Mouse (Mus musculus) heart, embryonic 15.5 days (tissue): ENCODE measurements around the gene Acaca. TPM values are rescaled to one million over a fixed set of nuclear protein-coding genes. Genes with fewer than 3 reads are reported as not detected.

Experiments
- ATAC-seq: fragments of 200-750 bp; cut with Nextera tagmentation; replicated peaks from 2 replicates; pipeline ENCODE4 v1.8.0; 2017; ENCODE audit warnings: low read depth, moderate TSS enrichment; ENCODE audit not compliant: insufficient number of reproducible peaks, insufficient read depth, low FRiP score
- H3K27ac ChIP-seq: fragments of 300-500 bp; sonication (generic); 2 replicates; pipeline ENCODE4 v1.5.1; 2015; ENCODE audit warnings: mild to moderate bottlenecking, inconsistent platforms
- H3K27me3 ChIP-seq: fragments of 300-500 bp; sonication (generic); 2 replicates; pipeline ENCODE4 v1.6.1; 2015; ENCODE audit warnings: inconsistent platforms
- H3K36me3 ChIP-seq: fragments of 300-500 bp; sonication (generic); 2 replicates; pipeline ENCODE4 v1.6.1; 2015; ENCODE audit warnings: mild to moderate bottlenecking, inconsistent platforms
- H3K4me1 ChIP-seq: fragments of 300-500 bp; sonication (generic); replicated peaks from 2 replicates; pipeline ENCODE4 v1.6.1; 2015; ENCODE audit warnings: inconsistent platforms
- H3K4me2 ChIP-seq: fragments of 300-500 bp; sonication (generic); 2 replicates; pipeline ENCODE4 v1.6.1; 2015; ENCODE audit warnings: inconsistent platforms, mild to moderate bottlenecking, moderate library complexity
- H3K4me3 ChIP-seq: fragments of 300-500 bp; sonication (generic); 2 replicates; pipeline ENCODE4 v1.5.1; 2015; ENCODE audit warnings: mild to moderate bottlenecking, inconsistent platforms
- H3K9ac ChIP-seq: fragments of 300-500 bp; sonication (generic); 2 replicates; pipeline ENCODE4 v1.6.1; 2015; ENCODE audit warnings: mild to moderate bottlenecking, inconsistent platforms
- H3K9me3 ChIP-seq: fragments of 300-500 bp; sonication (generic); replicated peaks from 2 replicates; pipeline ENCODE4 v1.6.1; 2016; ENCODE audit warnings: inconsistent platforms
- WGBS: fragments of 180-500 bp; shearing (Covaris S2); methylation state at CpG from one replicate; pipeline ENCODE4 v1.1.7; 2015; ENCODE audit warnings: mixed read lengths; 5-methylcytosine and 5-hydroxymethylcytosine counted together
- polyA plus RNA-seq: library from polyadenylated mRNA; unstranded; fragments of >200 nt; fragmentation: Nextera tagmentation; extraction: Ambion mirVana; gene quantifications from 2 replicates; pipeline ENCODE4 v1.2.1, GENCODE M21; 2015

The Acaca gene
- polyA plus RNA-seq, 1 experiment from 2014 or later, result 5.9 TPM

GRCm38 (mm10) chr11:84181286-84181685 lies 51.8 kb downstream of the Acaca start:
- ATAC-seq, result no peak
- H3K27me3 ChIP-seq, result no peaks in the 10 kb centered on the region
- H3K9ac ChIP-seq, result no peak overlapping the region
- 71% methylated on average over 2 of the region's 2 CpGs for WGBS
- peaks cover 11% of the 10 kb centered on the region for H3K4me1 ChIP-seq
- H3K4me2 ChIP-seq, result peak overlapping the region; percentile 79
- no peaks in the 10 kb centered on the region for H3K9me3 ChIP-seq
- 0 out of 2 replicates have a peak overlapping the region, but pooled peaks have one; percentile 74 for H3K4me3 ChIP-seq
- no peak overlapping the region for H3K27ac ChIP-seq
- H3K36me3 ChIP-seq, result no peaks in the 10 kb centered on the region

DNA sequence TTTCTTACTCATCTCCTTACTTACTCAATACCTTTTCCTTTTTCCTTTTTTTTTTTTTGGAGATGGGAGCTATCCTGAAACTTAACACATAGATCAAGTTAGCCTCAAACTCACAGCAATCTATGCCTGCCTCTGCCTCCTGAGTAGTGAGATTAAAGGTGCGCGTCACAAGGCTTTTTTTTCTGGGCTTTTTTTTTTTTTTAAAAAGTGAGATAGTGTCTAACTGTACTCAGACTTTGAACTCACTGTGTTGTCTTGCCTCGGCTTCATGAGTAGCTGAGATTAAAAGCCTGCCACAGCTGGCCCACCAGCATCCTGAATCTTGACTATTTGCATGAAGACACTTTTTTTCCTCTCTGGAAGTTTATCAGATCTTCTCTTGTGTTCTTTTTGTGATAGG lies 59.1 kb downstream of the Acaca start:
- ATAC-seq, result no peak
- no peaks in the 10 kb centered on the region for H3K36me3 ChIP-seq
- H3K9me3 ChIP-seq, result no peaks in the 10 kb centered on the region
- no peaks in the 10 kb centered on the region for H3K4me1 ChIP-seq
- H3K4me3 ChIP-seq, result no peak overlapping the region
- no peak overlapping the region for H3K27ac ChIP-seq
- no peaks in the 10 kb centered on the region for H3K27me3 ChIP-seq
- no peak overlapping the region for H3K9ac ChIP-seq
- no peak overlapping the region for H3K4me2 ChIP-seq
- WGBS, result 71% methylated on average over 3 of the region's 3 CpGs

GRCm38 (mm10) chr11:84190581-84191233 lies 61.2 kb downstream of the Acaca start:
- Histone ChIP-seq H3K9ac (no peak overlapping the region), H3K4me3 (no peak overlapping the region), H3K4me2 (no peak overlapping the region), H3K4me1 (no peaks in the 10 kb centered on the region), H3K9me3 (no peaks in the 10 kb centered on the region), H3K27me3 (no peaks in the 10 kb centered on the region), H3K36me3 (peaks cover 2% of the 10 kb centered on the region; the same call in 1 of the 2 replicates), H3K27ac (no peak overlapping the region)
- no peak for ATAC-seq
- 83% methylated on average over 8 of the region's 8 CpGs for WGBS

DNA sequence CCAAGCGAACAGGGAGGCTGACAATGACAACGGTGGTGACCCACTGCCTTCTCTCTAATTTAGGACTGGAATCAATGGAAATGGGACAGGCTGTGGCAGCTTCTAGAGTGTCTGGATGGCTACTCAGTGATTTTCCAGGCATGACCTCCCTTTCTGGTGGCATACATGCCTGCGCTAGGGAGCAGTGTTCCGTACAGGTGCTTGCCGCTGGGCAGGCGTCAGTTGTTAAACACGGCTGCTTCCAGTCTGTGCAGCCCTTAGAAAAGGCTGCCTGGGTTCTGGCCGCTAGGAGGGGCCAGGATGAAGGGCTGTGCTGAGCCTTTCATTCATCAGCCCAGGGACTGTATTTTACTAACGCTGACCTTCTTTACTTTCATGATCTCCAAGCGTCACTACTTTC lies 63.8 kb downstream of the Acaca start:
- ATAC-seq, result no peak
- WGBS, result 74% methylated on average over 10 of the region's 10 CpGs
- no peaks in the 10 kb centered on the region for H3K27me3 ChIP-seq
- H3K9ac ChIP-seq, result no peak overlapping the region
- no peaks in the 10 kb centered on the region for H3K9me3 ChIP-seq
- no peak overlapping the region for H3K27ac ChIP-seq
- H3K4me1 ChIP-seq, result no peaks in the 10 kb centered on the region
- H3K36me3 ChIP-seq, result peaks cover 9% of the 10 kb centered on the region
- no peak overlapping the region for H3K4me2 ChIP-seq
- H3K4me3 ChIP-seq, result no peak overlapping the region

DNA sequence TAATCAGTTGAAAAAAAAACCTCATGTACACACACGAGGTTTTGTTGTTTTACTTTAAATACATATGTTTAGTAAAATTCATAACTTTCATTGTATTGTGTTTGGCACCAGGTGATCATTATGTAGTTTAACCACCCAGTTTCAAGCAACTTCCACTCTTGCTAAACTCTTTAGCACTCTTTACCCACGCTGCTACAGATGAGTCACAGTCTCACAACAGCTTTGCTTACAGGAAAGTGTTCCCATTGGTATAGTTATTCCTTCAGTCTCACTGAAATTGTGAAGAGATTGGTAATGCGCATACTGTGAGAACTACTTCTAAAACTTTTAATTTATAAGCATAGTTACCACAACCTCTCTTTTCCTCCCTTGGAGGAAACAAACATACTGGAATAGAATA lies 65.3 kb downstream of the Acaca start:
- Histone ChIP-seq H3K9ac (no peak overlapping the region), H3K9me3 (no peaks in the 10 kb centered on the region), H3K4me3 (no peak overlapping the region), H3K27ac (no peak overlapping the region), H3K4me1 (no peaks in the 10 kb centered on the region), H3K27me3 (no peaks in the 10 kb centered on the region), H3K4me2 (no peak overlapping the region), H3K36me3 (peaks cover 9% of the 10 kb centered on the region)
- no peak for ATAC-seq
- 85% methylated on average over 3 of the region's 3 CpGs for WGBS

- Histone ChIP-seq H3K36me3 (peaks cover 9% of the 10 kb centered on the region), H3K4me2 (no peak overlapping the region), H3K9me3 (no peaks in the 10 kb centered on the region), H3K27me3 (no peaks in the 10 kb centered on the region), H3K4me1 (no peaks in the 10 kb centered on the region), H3K4me3 (no peak overlapping the region), H3K27ac (no peak overlapping the region), H3K9ac (no peak overlapping the region)
- WGBS, result 89% methylated on average over 3 of the region's 3 CpGs
- ATAC-seq, result no peak
Observed at GRCm38 (mm10) chr11:84197607-84198402, 68.3 kb downstream of the Acaca start.

DNA sequence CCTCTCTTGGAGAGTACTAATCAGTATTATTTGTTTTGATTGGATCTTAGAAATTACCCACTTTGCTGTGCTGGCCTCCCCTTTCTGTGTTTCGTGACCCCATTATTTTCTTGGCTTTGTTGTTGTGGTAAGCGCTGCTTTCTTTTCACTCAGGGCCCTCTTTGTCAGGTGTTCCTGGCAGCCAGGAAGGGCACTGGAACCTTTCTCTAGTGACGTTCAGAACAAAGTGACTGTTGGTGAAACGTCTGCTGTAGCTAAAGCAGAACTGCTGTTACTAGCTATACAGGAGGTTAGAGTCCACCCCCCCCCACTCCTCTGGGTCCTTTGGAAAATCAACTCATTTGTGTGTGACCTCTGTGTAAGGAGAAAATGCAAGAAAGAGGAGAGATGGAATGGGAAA lies 76.3 kb downstream of the Acaca start:
- WGBS, result 63% methylated on average over 4 of the region's 4 CpGs
- no peak overlapping the region for H3K27ac ChIP-seq
- no peak overlapping the region for H3K9ac ChIP-seq
- no peak overlapping the region for H3K4me3 ChIP-seq
- no peak for ATAC-seq
- H3K4me2 ChIP-seq, result no peak overlapping the region
- no peaks in the 10 kb centered on the region for H3K4me1 ChIP-seq
- H3K27me3 ChIP-seq, result no peaks in the 10 kb centered on the region
- no peaks in the 10 kb centered on the region for H3K9me3 ChIP-seq
- no peaks in the 10 kb centered on the region for H3K36me3 ChIP-seq

DNA sequence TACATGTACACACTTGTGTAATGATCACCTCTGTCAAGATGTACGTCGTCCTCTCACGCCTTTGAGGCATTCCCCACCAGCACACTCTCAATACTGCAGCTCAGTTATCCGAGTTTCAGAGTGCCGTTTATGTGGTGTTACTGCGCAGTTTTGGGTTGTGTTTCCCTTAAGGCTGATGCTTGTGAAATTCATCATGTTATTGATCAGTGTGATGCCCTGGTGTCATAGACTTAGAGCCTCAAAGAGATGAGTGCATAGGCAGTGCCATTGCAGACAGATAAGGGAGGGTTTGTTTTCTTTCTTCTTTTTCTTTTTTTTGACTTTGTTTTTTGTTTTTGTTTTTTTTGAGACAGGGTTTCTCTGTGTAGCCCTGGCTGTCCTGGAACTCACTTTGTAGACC lies 81.4 kb downstream of the Acaca start:
- WGBS, result 92% methylated on average over 6 of the region's 6 CpGs

DNA sequence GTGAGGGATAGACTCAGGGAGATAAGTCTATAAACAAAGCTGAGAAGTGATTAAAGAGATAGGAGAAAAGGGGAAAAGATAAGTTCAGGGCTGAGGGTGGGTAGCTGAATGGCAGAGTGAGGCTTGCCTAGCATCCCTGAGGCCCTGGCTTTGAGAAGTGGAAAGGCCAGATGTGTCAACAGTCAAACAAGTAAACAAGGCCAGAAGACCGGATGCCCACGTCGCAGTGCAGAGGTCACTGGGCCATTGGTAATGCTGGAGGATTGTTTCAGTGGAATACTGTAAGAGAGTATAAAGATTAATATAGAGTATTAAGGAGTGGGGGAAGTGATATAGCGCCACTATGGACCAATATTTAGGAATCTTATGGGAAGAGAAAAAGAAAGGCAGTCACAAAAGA lies 89.5 kb downstream of the Acaca start:
- no peak overlapping the region for H3K9ac ChIP-seq
- no peak overlapping the region for H3K4me3 ChIP-seq
- H3K27me3 ChIP-seq, result no peaks in the 10 kb centered on the region
- H3K36me3 ChIP-seq, result no peaks in the 10 kb centered on the region; the same call in 1 of the 2 replicates
- H3K4me2 ChIP-seq, result no peak overlapping the region
- no peak for ATAC-seq
- H3K9me3 ChIP-seq, result no peaks in the 10 kb centered on the region
- H3K4me1 ChIP-seq, result no peaks in the 10 kb centered on the region
- H3K27ac ChIP-seq, result no peak overlapping the region
- 77% methylated on average over 4 of the region's 4 CpGs for WGBS

More for the DNA sequence above, 81.4 kb downstream of the Acaca start:
- no peak overlapping the region for H3K9ac ChIP-seq
- H3K27ac ChIP-seq, result no peak overlapping the region
- no peaks in the 10 kb centered on the region for H3K36me3 ChIP-seq
- no peaks in the 10 kb centered on the region for H3K4me1 ChIP-seq
- H3K4me2 ChIP-seq, result no peak overlapping the region
- ATAC-seq, result no peak
- H3K27me3 ChIP-seq, result no peaks in the 10 kb centered on the region
- no peak overlapping the region for H3K4me3 ChIP-seq
- no peaks in the 10 kb centered on the region for H3K9me3 ChIP-seq

GRCm38 (mm10) chr11:84243562-84243961 lies 114.1 kb downstream of the Acaca start:
- no peak for ATAC-seq
- Histone ChIP-seq H3K27me3 (no peaks in the 10 kb centered on the region), H3K36me3 (no peaks in the 10 kb centered on the region), H3K9ac (no peak overlapping the region), H3K9me3 (no peaks in the 10 kb centered on the region), H3K27ac (no peak overlapping the region), H3K4me3 (no peak overlapping the region), H3K4me1 (no peaks in the 10 kb centered on the region), H3K4me2 (no peak overlapping the region)

GRCm38 (mm10) chr11:84247370-84247769 lies 117.9 kb downstream of the Acaca start:
- Histone ChIP-seq H3K9me3 (no peaks in the 10 kb centered on the region), H3K36me3 (0 out of 2 replicates have a peak, but pooled peaks cover 10% of the 10 kb centered on the region), H3K4me1 (no peaks in the 10 kb centered on the region), H3K9ac (no peak overlapping the region), H3K27ac (no peak overlapping the region), H3K4me2 (no peak overlapping the region), H3K4me3 (no peak overlapping the region), H3K27me3 (no peaks in the 10 kb centered on the region)
- ATAC-seq, result no peak
- 81% methylated on average over 1 of the region's 1 CpGs for WGBS

DNA sequence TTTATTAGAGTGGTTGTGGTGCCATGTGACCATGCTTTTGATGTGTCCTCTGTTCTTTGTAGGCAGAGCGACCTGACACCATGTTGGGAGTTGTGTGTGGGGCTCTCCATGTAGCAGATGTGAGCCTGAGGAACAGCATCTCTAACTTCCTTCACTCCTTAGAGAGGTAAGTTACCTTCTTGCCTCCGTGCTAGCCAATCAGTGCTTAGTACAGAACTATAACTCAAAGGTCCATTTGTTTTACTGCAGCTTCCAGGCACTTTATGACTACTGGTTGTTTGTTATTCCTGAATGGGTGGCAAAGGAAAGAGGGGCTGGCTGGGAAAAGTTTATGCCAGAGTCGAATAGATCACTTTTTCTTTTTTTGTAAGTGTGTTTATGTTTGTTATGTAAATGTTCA lies 121.7 kb downstream of the Acaca start:
- no peaks in the 10 kb centered on the region for H3K27me3 ChIP-seq
- no peak overlapping the region for H3K27ac ChIP-seq
- no peak overlapping the region for H3K4me2 ChIP-seq
- H3K4me3 ChIP-seq, result no peak overlapping the region
- ATAC-seq, result no peak
- no peaks in the 10 kb centered on the region for H3K4me1 ChIP-seq
- H3K9ac ChIP-seq, result no peak overlapping the region
- 86% methylated on average over 3 of the region's 3 CpGs for WGBS
- no peaks in the 10 kb centered on the region for H3K9me3 ChIP-seq
- H3K36me3 ChIP-seq, result peaks cover 16% of the 10 kb centered on the region; the same call in 1 of the 2 replicates
